Mouse (Mus musculus) stomach, embryonic 14.5 days (tissue): Measurements from ENCODE around the gene Hnrnpf. TPM values are rescaled to one million over a fixed set of nuclear protein-coding genes. Genes with fewer than 3 reads are reported as not detected.

ENCODE experiments used
- ATAC-seq: fragments of 200-750 bp; cut with Nextera tagmentation; 2 replicates; pipeline ENCODE4 v1.8.0; 2017; ENCODE audit warnings: low read depth, moderate TSS enrichment; ENCODE audit not compliant: insufficient number of reproducible peaks, insufficient read depth, low FRiP score
- H3K27ac ChIP-seq: fragments of 300-500 bp; sonication (generic); 2 replicates; pipeline ENCODE4 v1.5.1; 2014; ENCODE audit warnings: mild to moderate bottlenecking, low read length, moderate library complexity, mixed read lengths
- H3K27me3 ChIP-seq: fragments of 300-500 bp; sonication (generic); 2 replicates; pipeline ENCODE4 v1.6.1; 2014; ENCODE audit warnings: low read length, control low read depth, mixed read lengths; ENCODE audit not compliant: control insufficient read depth, insufficient read depth
- H3K36me3 ChIP-seq: fragments of 300-500 bp; sonication (generic); 2 replicates; pipeline ENCODE4 v1.6.1; 2014; ENCODE audit warnings: mild to moderate bottlenecking, control low read depth, low read length, moderate library complexity, mixed read lengths; ENCODE audit not compliant: control insufficient read depth, insufficient read depth
- H3K4me1 ChIP-seq: fragments of 300-500 bp; sonication (generic); 2 replicates; pipeline ENCODE4 v1.6.1; 2014; ENCODE audit warnings: low read length, control low read depth, mixed read lengths; ENCODE audit not compliant: control insufficient read depth, insufficient read depth
- H3K4me2 ChIP-seq: fragments of 300-500 bp; sonication (generic); replicated peaks from 2 replicates; pipeline ENCODE4 v1.6.1; 2014; ENCODE audit warnings: low read depth, low read length, control low read depth
- H3K4me3 ChIP-seq: fragments of 300-500 bp; sonication (generic); 2 replicates; pipeline ENCODE4 v1.5.1; 2014; ENCODE audit warnings: low read depth, low read length, control low read depth
- H3K9ac ChIP-seq: fragments of 300-500 bp; sonication (generic); replicated peaks from 2 replicates; pipeline ENCODE4 v1.6.1; 2014; ENCODE audit warnings: low read depth, mild to moderate bottlenecking, control low read depth, low read length, moderate library complexity, mixed read lengths
- H3K9me3 ChIP-seq: fragments of 300-500 bp; sonication (generic); 2 replicates; pipeline ENCODE4 v1.6.1; 2016; ENCODE audit warnings: low read depth, low read length, control low read depth; ENCODE audit not compliant: control insufficient read depth
- WGBS: fragments of 180-500 bp; shearing (Covaris S2); extraction: QIAGEN DNeasy Blood & Tissue Kit; methylation state at CpG from one replicate; pipeline ENCODE4 v1.1.7; 2014; 5-methylcytosine and 5-hydroxymethylcytosine counted together
- polyA plus RNA-seq: library from polyadenylated mRNA; unstranded; fragments of >200 nt; fragmentation: Nextera tagmentation; extraction: Ambion mirVana; gene quantifications from 2 replicates; pipeline ENCODE4 v1.2.1, GENCODE M21; 2014

The Hnrnpf gene
- polyA plus RNA-seq, 1 experiment from 2014 or later: 685 TPM

DNA sequence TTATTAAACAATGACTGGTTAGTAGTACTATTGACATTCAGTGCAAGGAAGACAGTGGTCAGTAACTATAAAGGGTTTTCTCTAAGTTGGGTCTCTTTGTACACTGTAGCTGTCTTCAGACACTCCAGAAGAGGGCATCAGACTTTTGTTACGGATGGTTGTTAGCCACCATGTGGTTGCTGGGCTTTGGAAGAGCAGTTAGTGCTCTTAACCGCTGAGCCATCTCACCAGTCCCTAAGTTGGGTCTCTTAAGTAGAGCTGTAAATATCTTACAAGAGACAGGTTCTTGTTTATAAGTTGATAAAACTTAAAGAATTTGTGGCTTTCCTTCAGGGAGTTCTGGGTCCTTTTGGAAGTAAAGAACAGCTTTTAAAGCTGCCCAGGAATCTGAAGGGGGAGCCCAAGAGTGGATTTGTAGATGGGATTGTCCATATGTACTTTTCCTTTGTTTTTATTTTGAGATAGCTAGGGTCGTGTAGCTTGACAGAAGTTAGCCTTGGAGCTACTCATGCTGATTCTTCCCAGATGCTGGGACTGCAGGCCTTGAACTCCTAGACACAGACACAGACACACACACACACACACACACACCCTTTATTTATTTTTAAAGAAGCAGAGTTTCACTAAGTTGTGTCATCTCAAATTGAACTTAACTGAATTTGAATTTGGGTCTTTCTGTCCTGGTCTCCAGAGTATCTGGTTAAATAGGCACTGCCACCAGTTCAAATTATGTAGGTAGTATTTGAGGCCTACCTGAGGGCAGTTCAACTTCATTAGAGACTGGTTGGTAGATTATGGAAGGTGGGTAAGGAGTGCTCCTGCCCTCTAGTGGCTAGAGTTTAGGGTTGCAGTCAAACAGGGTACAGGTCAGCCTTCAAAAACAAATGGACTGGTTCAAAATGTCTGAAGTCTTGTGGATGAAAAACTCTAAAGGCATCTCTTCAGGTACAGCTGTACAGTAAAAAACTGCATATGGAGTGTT is 20.8 kb downstream of the Hnrnpf start:
- no peak for ATAC-seq
- no peaks in the 10 kb centered on the region for H3K9me3 ChIP-seq
- 0 out of 2 replicates have a peak overlapping the region, but pooled peaks have one; percentile 4 for H3K4me2 ChIP-seq
- peaks cover 16% of the 10 kb centered on the region; the same call in 1 of the 2 replicates for H3K36me3 ChIP-seq
- 52% methylated on average over 3 of the region's 3 CpGs for WGBS
- peaks cover 14% of the 10 kb centered on the region for H3K4me1 ChIP-seq
- H3K4me3 ChIP-seq: no peak overlapping the region
- no peaks in the 10 kb centered on the region for H3K27me3 ChIP-seq
- H3K27ac ChIP-seq: no peak overlapping the region
- H3K9ac ChIP-seq: no peak overlapping the region

- Histone ChIP-seq H3K4me3 (no peak overlapping the region), H3K9ac (no peak overlapping the region), H3K27ac (no peak overlapping the region), H3K36me3 (peaks cover 24% of the 10 kb centered on the region; the same call in 1 of the 2 replicates), H3K27me3 (no peaks in the 10 kb centered on the region), H3K4me1 (peaks cover 13% of the 10 kb centered on the region), H3K4me2 (no peak overlapping the region), H3K9me3 (no peaks in the 10 kb centered on the region)
- ATAC-seq: no peak
- 88% methylated on average over 3 of the region's 3 CpGs for WGBS
Measured at GRCm38 (mm10) chr6:117922041-117922440, 21.9 kb downstream of the Hnrnpf start.

- no peaks in the 10 kb centered on the region for H3K4me1 ChIP-seq
- 72% methylated on average over 4 of the region's 4 CpGs for WGBS
- H3K36me3 ChIP-seq: peaks cover 41% of the 10 kb centered on the region; the same call in 1 of the 2 replicates
- H3K4me2 ChIP-seq: no peak overlapping the region
- H3K27ac ChIP-seq: no peak overlapping the region
- H3K4me3 ChIP-seq: no peak overlapping the region
- no peaks in the 10 kb centered on the region for H3K27me3 ChIP-seq
- no peak for ATAC-seq
- no peak overlapping the region for H3K9ac ChIP-seq
- H3K9me3 ChIP-seq: no peaks in the 10 kb centered on the region
Measured at GRCm38 (mm10) chr6:117926871-117927491, 26.9 kb downstream of the Hnrnpf start.

GRCm38 (mm10) chr6:117927955-117928354 is 27.8 kb downstream of the Hnrnpf start:
- H3K9ac ChIP-seq: no peak overlapping the region
- no peak for ATAC-seq
- peaks cover 36% of the 10 kb centered on the region; the same call in 1 of the 2 replicates for H3K36me3 ChIP-seq
- H3K4me2 ChIP-seq: no peak overlapping the region
- no peak overlapping the region for H3K27ac ChIP-seq
- H3K9me3 ChIP-seq: no peaks in the 10 kb centered on the region
- no peak overlapping the region for H3K4me3 ChIP-seq
- WGBS: 87% methylated on average over 7 of the region's 7 CpGs
- H3K4me1 ChIP-seq: no peaks in the 10 kb centered on the region
- H3K27me3 ChIP-seq: no peaks in the 10 kb centered on the region

GRCm38 (mm10) chr6:117928746-117929145 is 28.6 kb downstream of the Hnrnpf start:
- Histone ChIP-seq H3K4me1 (no peaks in the 10 kb centered on the region), H3K4me3 (no peak overlapping the region), H3K27me3 (no peaks in the 10 kb centered on the region), H3K36me3 (peaks cover 36% of the 10 kb centered on the region; the same call in 1 of the 2 replicates), H3K9ac (no peak overlapping the region), H3K4me2 (no peak overlapping the region), H3K27ac (no peak overlapping the region), H3K9me3 (no peaks in the 10 kb centered on the region)
- ATAC-seq: no peak
- WGBS: 87% methylated on average over 5 of the region's 5 CpGs

GRCm38 (mm10) chr6:117929945-117930655 is 30.0 kb downstream of the Hnrnpf start:
- WGBS: 89% methylated on average over 3 of the region's 3 CpGs

DNA sequence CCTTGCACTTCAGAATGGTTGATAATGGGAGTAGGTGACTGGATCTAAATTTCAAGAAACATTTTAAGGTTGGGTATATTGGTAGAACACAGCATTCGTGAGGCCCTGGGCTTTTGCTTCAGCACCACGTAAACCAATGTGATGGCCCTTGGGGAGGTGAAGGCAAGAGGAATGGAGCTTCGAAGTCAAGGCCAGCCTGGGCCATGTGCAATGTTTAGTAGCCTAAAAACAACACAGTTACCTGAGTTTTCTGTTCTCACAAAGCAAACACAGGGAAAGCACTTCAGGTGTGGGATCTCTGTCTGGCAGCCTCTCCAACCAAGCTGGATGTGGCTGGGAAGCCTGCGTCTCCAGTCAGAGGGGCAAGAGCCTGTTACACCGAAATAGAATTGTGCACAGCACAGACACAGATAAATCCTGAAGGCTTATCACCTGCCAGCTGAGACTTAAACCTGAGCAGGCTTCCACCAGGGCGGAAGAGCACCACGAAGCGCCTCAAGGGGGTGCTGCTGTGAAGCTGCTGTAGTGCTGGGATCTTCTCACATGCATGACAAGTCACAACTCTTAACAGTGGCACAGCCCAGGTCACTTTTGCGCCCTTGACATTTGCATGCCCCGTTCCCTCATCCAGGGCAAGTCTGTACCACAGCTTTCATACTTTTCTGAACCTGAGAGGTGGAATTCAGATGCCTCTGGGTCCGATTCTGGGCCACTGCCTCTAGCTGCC is 32.4 kb downstream of the Hnrnpf start:
- H3K9ac ChIP-seq: no peak overlapping the region
- no peaks in the 10 kb centered on the region for H3K9me3 ChIP-seq
- H3K4me1 ChIP-seq: no peaks in the 10 kb centered on the region
- 0 out of 2 replicates have a peak, but pooled peaks have one; percentile 12 for ATAC-seq
- no peak overlapping the region for H3K4me2 ChIP-seq
- WGBS: 48% methylated on average over 11 of the region's 11 CpGs
- H3K4me3 ChIP-seq: no peak overlapping the region
- peaks cover 22% of the 10 kb centered on the region; the same call in 1 of the 2 replicates for H3K36me3 ChIP-seq
- H3K27ac ChIP-seq: no peak overlapping the region
- no peaks in the 10 kb centered on the region for H3K27me3 ChIP-seq

More at GRCm38 (mm10) chr6:117929945-117930655, 30.0 kb downstream of the Hnrnpf start:
- Histone ChIP-seq H3K36me3 (peaks cover 36% of the 10 kb centered on the region; the same call in 1 of the 2 replicates), H3K4me2 (no peak overlapping the region), H3K4me3 (no peak overlapping the region), H3K9ac (no peak overlapping the region), H3K27ac (no peak overlapping the region), H3K27me3 (no peaks in the 10 kb centered on the region), H3K4me1 (no peaks in the 10 kb centered on the region), H3K9me3 (no peaks in the 10 kb centered on the region)
- ATAC-seq: no peak
